Mouse (Mus musculus): ENCODE data around the gene Tuba1c. TPM values are rescaled to one million over a fixed set of nuclear protein-coding genes. Genes with fewer than 3 reads are reported as not detected.

The Tuba1c gene
- polyA plus RNA-seq, 1 experiment = 33.1 TPM

DNA sequence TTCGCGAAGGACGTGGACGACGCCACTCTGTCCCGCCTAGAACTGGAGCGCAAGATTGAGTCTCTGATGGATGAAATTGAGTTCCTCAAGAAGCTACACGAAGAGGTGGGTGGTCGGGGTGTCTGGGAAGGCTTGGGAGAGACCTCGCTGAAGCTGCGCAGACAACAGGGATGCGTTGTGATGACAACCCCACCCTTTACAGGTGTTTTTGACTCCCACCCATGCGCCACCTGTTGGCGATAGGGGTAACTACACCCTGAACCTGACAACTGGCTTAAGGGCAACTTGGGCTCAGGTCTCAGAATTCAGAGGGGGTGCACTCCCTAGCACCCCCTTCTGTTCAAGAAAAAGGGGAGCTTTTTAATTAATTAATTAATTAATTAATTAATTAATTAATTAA, 26.6 kb downstream of the Tuba1c start:
- no peak for TF ChIP-seq GATA1 (IDR thresholded peaks at IDR 0.05; ENCODE audit: low read length)

GRCm38 (mm10) chr15:99065557-99066165, 36.0 kb downstream of the Tuba1c start:
- no peak for TF ChIP-seq GATA1 (IDR thresholded peaks at IDR 0.05; ENCODE audit: low read length)

- TF ChIP-seq GATA1 (IDR thresholded peaks at IDR 0.05; ENCODE audit: low read length) = no peak
These were observed 42.3 kb downstream of the Tuba1c start for GRCm38 (mm10) chr15:99071988-99072387.

DNA sequence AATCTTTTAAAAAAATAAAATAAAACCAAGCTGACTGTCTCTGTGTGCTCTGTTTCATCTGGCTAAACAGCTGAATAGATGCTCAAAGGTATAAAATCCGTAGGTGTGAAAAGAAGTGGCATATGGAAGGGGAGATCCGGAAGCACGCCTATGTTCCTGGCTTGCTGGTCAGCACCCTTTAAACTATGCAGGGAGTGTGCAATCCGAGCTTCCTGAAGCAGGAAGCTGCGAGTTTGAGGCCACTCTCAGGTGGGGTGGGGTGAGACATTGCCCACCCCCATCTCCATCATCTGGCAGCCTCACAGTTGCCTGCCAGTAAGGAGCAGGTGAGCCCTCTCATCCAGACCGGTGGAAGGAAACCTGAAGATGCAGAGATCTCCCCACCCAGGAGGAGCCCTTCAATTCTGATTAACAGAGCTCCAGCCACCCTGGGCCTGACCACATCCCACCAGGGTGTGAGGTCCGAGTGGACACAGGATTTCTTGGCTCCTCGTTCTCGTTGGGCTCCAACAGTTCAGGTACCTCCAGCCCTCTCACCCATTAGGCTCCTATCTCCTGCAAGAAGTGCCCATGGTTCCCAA, 44.4 kb downstream of the Tuba1c start, which contains the start of gene Troap:
Gene Troap, plus strand, starts transcription at position 557 of the 581 bp plus-strand sequence.
- TF ChIP-seq GATA1 (IDR thresholded peaks at IDR 0.05; ENCODE audit: low read length) = no peak

DNA sequence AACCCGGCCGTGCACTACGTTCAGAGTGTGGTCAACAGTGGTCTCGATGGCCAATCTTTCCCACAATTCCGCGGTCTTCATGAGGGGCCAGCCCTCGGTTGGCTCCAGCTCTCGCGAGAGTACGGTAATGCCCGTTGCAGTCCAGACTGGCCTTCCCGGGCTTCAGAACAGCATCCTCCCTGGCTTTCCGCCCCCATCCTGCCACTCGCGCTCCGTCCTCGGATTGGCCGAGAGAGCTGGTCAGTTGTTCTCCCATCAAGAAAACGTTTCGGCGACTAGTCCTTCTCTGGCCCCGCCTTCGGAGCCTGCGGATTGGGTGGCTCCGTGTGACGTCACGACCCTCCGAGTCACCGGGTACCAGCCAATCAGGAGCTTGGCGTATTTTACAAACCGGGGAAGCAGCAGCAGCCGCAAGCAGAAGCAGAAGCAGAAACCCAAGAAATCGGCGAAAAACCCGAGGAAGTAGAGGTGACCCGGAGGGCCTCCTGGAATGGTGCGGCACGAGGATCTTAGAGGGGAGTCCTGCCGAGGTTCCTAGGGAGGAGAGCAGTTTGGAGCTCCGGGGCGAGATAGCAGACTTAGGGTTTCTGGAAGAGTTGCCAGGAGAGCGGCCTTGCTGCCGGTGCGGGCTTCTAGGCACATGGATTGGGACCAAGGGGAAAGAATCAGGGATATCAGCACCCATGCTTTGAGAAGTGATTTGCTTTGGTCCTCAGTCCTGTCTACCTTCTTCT, 45.1 kb downstream of the Tuba1c start:
- no peak for TF ChIP-seq GATA1 (IDR thresholded peaks at IDR 0.05; ENCODE audit: low read length)

- no peak for TF ChIP-seq GATA1 (IDR thresholded peaks at IDR 0.05; ENCODE audit: low read length)
These were observed 48.7 kb downstream of the Tuba1c start for GRCm38 (mm10) chr15:99078181-99078910.

- no peak for TF ChIP-seq GATA1 (IDR thresholded peaks at IDR 0.05; ENCODE audit: low read length)
These were observed 50.1 kb downstream of the Tuba1c start for GRCm38 (mm10) chr15:99079804-99080203.

- TF ChIP-seq GATA1 (IDR thresholded peaks at IDR 0.05; ENCODE audit: low read length) = no peak
These were observed 52.6 kb downstream of the Tuba1c start for GRCm38 (mm10) chr15:99082322-99082721.

DNA sequence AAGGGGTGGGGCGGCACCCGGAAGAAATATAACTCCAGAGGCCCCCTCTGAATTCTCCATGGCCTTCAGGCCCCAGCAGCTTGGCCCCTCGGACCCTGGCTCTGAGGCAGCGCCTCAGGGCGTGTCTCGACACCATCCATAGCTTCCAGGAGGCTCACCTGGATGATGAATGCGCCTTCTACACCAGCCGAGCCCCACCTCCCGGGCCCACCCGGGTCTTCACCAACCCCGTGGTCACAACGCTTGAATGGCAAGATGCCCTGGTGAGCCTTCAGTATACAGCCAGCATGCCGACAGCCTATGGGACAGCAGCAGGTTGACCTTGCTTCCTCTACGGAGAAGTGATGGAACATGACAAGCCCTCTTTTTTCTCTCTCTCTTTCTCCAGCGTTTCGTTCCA, 53.1 kb downstream of the Tuba1c start:
- TF ChIP-seq GATA1 (IDR thresholded peaks at IDR 0.05; ENCODE audit: low read length) = no peak

DNA sequence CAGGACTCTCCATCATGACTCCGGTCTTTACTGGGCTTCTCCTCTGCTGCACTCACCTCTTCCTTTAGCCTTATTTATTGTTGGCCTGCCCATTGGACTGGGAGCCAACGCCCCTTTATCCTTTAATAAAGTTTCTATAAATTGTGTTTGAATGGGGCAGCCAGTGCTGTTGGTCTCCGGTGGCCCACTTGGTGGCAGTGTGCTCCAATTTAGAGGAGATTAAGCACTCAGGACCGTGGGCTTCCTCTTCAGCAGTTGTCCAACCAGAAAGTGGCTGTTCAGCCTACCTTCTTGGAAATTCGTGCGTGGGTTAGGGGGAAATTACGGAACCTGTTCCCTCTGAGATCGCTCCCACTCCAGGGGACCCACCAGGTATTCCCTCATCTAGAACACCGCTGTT, 53.6 kb downstream of the Tuba1c start:
- TF ChIP-seq GATA1 (IDR thresholded peaks at IDR 0.05; ENCODE audit: low read length) = no peak

GRCm38 (mm10) chr15:99083867-99084557, 54.3 kb downstream of the Tuba1c start:
- TF ChIP-seq GATA1 (IDR thresholded peaks at IDR 0.05; ENCODE audit: low read length) = no peak

GRCm38 (mm10) chr15:99084618-99085017, 54.9 kb downstream of the Tuba1c start:
- no peak for TF ChIP-seq GATA1 (IDR thresholded peaks at IDR 0.05; ENCODE audit: low read length)

DNA sequence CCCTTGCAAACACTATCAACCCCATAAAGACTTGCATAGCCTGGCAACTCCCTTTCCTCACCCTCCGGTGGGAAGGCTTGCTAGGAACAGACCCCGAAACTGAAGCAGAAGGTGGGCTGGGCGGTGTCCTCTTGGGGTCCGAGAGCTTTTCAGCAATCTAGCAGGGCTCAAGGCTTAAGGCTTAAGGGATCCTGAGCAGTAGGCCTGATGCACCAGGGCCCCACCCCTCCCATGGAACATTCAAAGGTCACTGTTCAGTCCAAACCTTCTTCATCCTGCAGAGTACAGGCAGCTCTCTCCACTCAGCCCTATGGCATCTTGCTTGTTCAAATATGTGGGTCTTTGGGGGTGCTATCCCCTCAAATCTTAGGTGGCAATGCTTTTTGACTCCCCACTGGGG, 56.3 kb downstream of the Tuba1c start:
- no peak for TF ChIP-seq GATA1 (IDR thresholded peaks at IDR 0.05; ENCODE audit: low read length)

DNA sequence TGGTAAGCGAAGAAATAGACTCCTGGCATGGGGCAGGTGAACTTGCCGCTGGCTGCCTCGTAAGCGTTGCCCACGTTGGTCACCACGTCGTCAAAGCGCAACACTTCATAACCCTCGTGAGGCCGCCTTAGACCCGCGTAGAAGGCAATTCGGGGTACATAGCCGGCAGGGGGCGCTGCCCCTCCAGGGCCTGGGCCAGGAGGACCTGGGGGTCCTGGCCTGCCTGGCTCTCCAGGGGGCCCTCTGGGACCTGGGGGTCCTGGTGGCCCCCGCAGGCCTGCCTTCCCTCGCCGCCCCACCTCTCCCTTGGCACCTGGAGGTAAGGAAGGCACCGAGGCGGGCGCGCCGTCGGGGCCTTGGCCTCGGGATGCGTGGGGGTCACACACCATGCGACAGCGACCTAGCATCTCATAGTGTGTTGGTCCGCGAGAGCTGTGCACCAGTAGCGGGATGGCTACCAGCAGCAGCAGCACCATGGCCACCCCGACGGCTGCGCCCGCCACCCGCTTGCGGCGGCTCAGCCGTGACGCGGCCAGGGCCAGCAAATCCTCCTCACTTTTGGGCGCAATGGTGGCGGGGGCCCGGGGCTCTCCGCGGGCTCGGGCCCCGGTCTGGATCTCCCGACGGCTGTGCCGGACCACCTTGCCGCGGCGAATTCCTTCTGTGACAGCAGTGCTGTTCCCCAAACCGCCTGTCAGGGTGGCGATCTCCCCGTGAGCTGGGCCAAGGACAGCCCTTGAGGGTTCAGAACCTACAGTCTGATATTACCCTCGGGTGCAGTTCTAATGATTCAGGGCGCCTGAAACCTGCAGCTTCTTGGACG, 57.8 kb downstream of the Tuba1c start, which contains the start of gene C1ql4:
Gene C1ql4, minus strand, starts transcription at position 565 of the 823 bp plus-strand sequence.
- no peak for TF ChIP-seq GATA1 (IDR thresholded peaks at IDR 0.05; ENCODE audit: low read length)

Other genes with a start within 250 kb of the Tuba1c start
- gene Wnt1, start 240.0 kb upstream of the Tuba1c start, polyA plus RNA-seq (2012) = not detected in 2 replicates
- gene Ddn, start 220.4 kb upstream of the Tuba1c start, polyA plus RNA-seq (2012) = 0.14 and 0.15 TPM in 2 replicates
- 131 and 155 TPM in 2 replicates for gene Prkag1, start 198.4 kb upstream of the Tuba1c start, polyA plus RNA-seq (2012)
- gene Kmt2d, start 158.7 kb upstream of the Tuba1c start, polyA plus RNA-seq (2012) = 38.0 and 38.1 TPM in 2 replicates
- gene Rhebl1, start 135.4 kb upstream of the Tuba1c start, polyA plus RNA-seq (2012) = 2.4 and 2.7 TPM in 2 replicates
- gene Dhh, start 131.4 kb upstream of the Tuba1c start, polyA plus RNA-seq (2012) = not detected in 2 replicates
- gene Lmbr1l, start 111.7 kb upstream of the Tuba1c start, polyA plus RNA-seq (2012) = 7.5 and 9.2 TPM in 2 replicates
- gene Tuba1b, start 95.3 kb upstream of the Tuba1c start, polyA plus RNA-seq (2012) = 181 and 410 TPM in 2 replicates
- gene Gm49450, start 76.3 kb upstream of the Tuba1c start, polyA plus RNA-seq (2012) = not detected in 2 replicates
- gene Tuba1a, start 76.2 kb upstream of the Tuba1c start, polyA plus RNA-seq (2012) = 2.5 and 19.3 TPM in 2 replicates
- gene Prph, start 25.3 kb downstream of the Tuba1c start, polyA plus RNA-seq (2012) = not detected in 2 replicates
- 66.5 and 72.8 TPM in 2 replicates for gene Troap, start 44.7 kb downstream of the Tuba1c start, polyA plus RNA-seq (2012)
- gene C1ql4, start 57.9 kb downstream of the Tuba1c start, polyA plus RNA-seq (2012) = not detected in 2 replicates
- gene Dnajc22, start 63.3 kb downstream of the Tuba1c start, polyA plus RNA-seq (2012) = not detected in 2 replicates
- not detected in 2 replicates for gene Spats2, start 96.0 kb downstream of the Tuba1c start, polyA plus RNA-seq (2012)
- gene Kcnh3, start 195.0 kb downstream of the Tuba1c start, polyA plus RNA-seq (2012) = not detected in 2 replicates
- 87.2 and 126 TPM in 2 replicates for gene Mcrs1, start 222.1 kb downstream of the Tuba1c start, polyA plus RNA-seq (2012)